Mouse (Mus musculus) embryonic fibroblast, embryonic 13.5 days (primary cell): ENCODE data around the gene Gna14.

Experiments
- CTCF ChIP-seq: IDR thresholded peaks from 2 replicates; pipeline ENCODE4 v1.5.1; 2011; ENCODE audit warnings: mild to moderate bottlenecking, control low read depth, low read length, moderate library complexity, borderline replicate concordance; ENCODE audit not compliant: insufficient read depth
- POLR2A ChIP-seq: IDR thresholded peaks from 2 replicates; pipeline ENCODE4 v1.6.1; 2011; ENCODE audit warnings: low read depth, mild to moderate bottlenecking, control low read depth, low read length, moderate library complexity

GRCm38 (mm10) chr19:16411302-16411701, 24.3 kb upstream of the Gna14 start:
- no peak for TF ChIP-seq POLR2A
- TF ChIP-seq CTCF: no peak
